Mouse (Mus musculus): ENCODE results near the gene Olfr791.

The Olfr791 gene

DNA sequence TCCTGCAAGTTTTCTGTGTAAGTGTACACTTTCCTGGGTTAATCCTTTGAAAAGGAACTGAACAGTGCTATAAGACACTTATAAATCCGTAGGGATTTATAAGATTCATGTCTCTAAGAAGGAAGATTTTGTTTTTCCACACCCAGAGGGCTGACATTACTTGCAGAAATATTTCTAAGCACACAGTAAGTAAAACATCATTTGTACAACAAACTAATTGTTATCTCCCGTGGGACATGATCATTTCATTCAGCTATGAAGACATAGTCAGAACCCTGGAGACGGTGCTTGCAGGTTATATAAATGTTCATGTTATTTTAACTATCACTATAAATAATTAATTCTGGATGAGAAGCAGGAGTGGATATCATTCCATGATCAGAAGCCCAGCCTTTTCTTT lies at the start of gene Olfr791:
Gene Olfr791, plus strand, starts transcription at position 301 of the 400 bp plus-strand sequence.
- no peak for DNase-seq (ENCODE audit: low spot score)

DNA sequence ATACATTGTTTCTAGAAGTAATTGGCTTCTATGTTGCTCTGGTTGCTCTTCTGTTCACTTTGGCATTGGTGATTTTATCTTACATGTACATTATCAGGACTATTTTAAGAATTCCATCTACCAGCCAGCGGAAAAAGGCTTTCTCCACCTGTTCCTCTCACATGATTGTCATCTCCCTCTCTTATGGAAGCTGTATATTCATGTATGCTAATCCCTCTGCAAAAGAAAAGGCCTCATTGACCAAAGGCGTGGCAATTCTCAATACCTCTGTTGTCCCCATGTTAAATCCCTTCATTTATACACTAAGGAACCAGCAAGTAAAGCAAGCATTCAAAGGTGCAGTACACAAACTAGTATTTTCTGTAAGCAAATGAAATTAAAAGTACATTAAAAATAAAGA lies 48.3 kb upstream of the Olfr791 start:
- DNase-seq (ENCODE audit: low spot score), result no peak

DNA sequence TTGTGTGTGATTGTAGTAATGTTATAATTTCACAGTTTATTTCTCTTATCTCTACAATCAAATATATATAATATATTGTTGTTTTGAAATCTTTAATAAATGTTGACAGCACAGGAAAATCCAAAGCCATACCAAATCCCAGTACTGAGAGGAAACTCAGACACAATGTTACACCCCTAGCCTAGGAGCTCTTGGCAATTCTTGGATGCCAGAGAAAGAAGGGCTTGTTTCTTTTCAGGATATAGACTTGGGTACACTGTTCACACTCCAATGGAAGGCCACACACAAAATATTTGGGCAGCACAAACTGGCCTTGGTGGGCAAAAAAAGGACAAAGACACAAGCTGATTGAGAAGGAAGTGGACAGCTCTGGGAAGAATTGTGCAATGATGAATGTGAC lies 47.9 kb upstream of the Olfr791 start:
- no peak for DNase-seq (ENCODE audit: low spot score)

DNA sequence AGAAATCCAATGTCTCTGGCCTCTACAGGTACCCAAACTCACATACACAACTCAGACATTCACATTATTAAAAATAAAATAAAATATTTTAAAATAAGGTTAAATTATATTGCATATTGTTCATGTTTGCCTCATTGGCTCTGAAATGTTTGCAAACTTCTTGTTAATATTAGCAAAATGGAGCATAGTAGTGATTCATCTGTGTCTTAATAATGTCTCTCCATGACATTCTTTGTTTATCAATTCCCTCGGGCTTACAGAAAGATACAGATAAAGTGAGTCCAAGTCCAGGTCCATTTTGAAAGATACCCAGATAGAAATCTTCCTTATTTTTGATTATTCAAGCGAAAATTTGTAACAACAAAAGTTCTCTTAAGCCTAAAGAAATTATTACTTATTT lies 37.1 kb upstream of the Olfr791 start, which contains the start of gene Olfr789:
Gene Olfr789, plus strand, starts transcription at position 301 of the 400 bp plus-strand sequence.
- DNase-seq (ENCODE audit: low spot score), result no peak

DNA sequence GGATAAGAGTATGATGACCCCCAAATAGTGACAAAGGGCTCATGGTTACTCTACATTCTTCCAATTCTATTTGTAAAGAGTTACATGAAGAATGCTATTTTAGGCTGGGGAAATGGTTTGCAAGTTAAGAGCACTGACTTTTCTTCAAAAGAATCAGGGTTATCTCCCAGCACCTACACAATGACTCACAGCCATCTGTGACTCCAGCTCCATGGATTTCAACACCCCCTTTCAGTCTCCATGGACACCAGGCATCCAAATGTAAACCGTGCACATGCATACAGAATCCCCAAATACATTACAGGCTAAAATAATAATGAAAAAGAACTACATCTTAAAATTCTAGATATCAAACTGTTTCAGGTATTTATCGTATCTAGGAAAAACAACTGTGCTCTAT lies 31.5 kb upstream of the Olfr791 start:
- DNase-seq (ENCODE audit: low spot score), result no peak

DNA sequence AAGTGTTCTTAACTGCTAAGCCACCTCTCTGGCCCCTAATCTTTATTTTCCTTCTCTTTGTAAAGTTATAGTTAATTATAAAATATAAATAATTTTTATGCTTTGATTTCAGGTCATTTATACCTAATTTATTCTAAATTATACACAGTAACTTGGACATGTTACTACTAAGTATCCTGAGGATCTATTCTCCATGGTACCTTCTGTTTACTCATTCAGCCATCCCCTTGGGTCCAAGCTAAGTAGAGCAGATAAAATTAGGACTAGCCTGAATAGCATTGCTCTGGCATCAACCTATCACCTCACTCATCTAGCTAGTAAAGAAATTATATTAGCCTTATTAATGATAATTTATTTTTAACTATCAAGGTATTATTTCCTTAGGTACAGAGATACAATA lies 23.4 kb upstream of the Olfr791 start, which contains the start of gene Olfr790:
Gene Olfr790, plus strand, starts transcription at position 301 of the 400 bp plus-strand sequence.
- no peak for DNase-seq (ENCODE audit: low spot score)

DNA sequence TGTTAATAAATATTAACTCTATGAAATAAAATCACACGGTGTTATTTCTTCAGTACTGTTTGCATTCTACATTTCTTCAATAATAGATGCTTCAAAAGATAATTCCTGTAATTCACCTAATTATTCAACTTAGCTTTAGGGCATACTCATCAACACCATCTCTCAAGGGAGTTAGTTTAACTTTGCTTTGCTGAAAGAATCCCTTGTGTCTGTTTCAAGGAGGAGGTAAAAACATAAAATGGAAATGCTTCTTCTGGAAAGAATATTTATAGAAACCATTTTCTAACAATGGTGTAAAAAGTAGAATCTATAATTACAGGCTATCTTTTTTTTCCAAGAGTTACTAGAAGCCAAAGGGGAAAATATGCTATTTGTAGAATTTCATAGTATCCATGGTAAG lies 17.3 kb downstream of the Olfr791 start, which contains the start of gene Olfr792:
Gene Olfr792, plus strand, starts transcription at position 301 of the 400 bp plus-strand sequence.
- no peak for DNase-seq (ENCODE audit: low spot score)

DNA sequence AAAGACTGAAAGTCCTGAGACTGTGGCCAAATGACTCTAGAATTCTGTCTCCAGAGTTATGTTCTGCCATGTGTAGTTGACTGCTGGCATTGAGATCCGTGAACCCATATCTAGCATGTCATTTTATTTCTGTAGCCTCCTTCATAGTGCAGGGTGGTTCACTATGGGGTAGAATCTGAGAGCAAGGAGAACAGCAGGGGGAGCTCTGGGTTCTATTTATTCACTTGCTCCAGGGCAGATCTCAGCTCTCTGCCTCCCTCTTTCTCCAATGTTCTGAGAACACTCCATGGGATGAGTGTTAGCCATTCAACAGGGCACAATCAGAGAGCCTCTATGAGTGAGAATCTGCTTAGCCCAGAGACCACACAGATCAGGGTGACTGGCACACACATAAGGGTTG lies 27.8 kb downstream of the Olfr791 start:
- no peak for DNase-seq (ENCODE audit: low spot score)

DNA sequence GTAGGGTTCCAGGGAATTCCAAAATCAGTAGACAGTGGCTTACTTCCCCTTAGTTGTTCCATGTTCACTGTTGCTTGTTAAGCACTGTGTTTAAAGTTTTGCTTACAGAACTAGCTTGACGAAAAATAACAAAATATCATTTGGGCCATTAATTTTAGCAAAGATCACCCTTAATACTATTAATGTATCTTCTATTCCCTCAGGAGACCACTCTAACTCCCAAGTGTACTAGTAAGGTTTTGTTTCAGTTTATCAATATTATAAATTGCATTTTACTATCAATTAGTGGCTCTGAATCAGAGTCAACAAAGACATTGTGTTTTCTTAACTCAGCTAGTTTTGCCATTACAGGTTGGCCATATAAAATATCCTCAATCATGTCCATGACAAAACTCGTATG lies 45.8 kb downstream of the Olfr791 start, which contains the start of gene Olfr794:
Gene Olfr794, plus strand, starts transcription at position 301 of the 400 bp plus-strand sequence.
- no peak for DNase-seq (ENCODE audit: low spot score)

DNA sequence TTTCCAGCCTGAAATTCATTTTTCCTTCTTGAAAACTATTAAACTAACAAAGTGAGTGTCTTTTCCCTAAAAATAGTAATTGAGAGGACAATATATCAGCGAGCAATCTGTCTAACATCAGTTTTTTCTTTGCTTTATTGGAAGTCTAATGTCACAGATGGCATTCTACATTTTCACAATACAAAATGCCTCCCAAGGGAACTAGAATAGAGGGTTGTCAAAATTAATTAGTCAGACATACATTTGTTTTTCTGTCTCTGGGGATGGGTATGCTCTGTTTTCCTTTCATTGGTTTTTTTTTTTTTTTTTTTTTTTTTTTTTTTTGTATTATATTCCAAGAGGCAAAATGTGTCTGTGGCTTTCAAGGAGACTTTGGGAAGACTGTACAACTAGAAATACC lies 55.5 kb downstream of the Olfr791 start:
- no peak for DNase-seq (ENCODE audit: low spot score)

Data from urinary bladder, postnatal 25 days (tissue).